Mouse (Mus musculus): ENCODE data around the gene Phf21a. TPM values are rescaled to one million over a fixed set of nuclear protein-coding genes. Genes with fewer than 3 reads are reported as not detected.

The Phf21a gene
- polyA plus RNA-seq, 1 experiment from 2014 or later: 30.6 TPM

DNA sequence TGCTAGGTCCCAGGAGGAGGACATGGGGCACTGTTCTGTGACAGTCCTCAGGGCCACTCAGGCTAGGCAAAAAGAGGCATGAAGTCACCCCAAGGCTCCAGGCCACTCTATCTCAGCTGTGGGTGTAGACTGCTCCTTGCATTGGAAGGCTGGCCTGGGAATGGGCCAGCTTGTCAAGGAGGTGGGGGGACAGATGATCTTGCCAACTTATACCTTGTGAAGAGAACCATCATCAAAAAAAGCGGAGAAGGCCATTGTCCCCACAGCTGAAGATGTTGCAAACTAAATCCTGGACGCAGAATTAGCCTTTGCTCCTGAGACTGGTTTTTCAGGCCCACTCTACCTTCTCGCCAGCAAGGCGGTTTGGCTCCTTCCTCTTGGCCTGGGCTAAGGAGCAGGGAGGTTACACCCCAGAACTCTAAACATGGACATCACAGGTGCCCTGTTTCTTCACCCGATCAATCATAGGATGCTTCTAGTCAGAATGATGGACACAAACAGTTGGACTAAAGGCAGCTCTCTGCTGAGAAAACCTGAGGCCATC, 310.9 kb downstream of the Phf21a start:
- H3K27ac ChIP-seq (ENCODE audit: low read depth, low read length): no peak overlapping the region
- no peak overlapping the region for H3K4me2 ChIP-seq (ENCODE audit: low read length)
- WGBS: 93% methylated on average over 5 of the region's 5 CpGs
- no peaks in the 10 kb centered on the region for H3K27me3 ChIP-seq (replicated peaks; ENCODE audit: control insufficient read depth, insufficient read depth, low read length)
- ATAC-seq: no peak
- H3K4me3 ChIP-seq (ENCODE audit: low read length): no peak overlapping the region
- peaks cover 17% of the 10 kb centered on the region for H3K36me3 ChIP-seq (ENCODE audit: control insufficient read depth, insufficient read depth, low read length)
- no peak overlapping the region for H3K9ac ChIP-seq (ENCODE audit: low read depth, low read length)
- peaks cover 20% of the 10 kb centered on the region for H3K4me1 ChIP-seq (ENCODE audit: control insufficient read depth, insufficient read depth, low read depth, low read length)
- H3K9me3 ChIP-seq (ENCODE audit: control insufficient read depth, low read length): no peaks in the 10 kb centered on the region

DNA sequence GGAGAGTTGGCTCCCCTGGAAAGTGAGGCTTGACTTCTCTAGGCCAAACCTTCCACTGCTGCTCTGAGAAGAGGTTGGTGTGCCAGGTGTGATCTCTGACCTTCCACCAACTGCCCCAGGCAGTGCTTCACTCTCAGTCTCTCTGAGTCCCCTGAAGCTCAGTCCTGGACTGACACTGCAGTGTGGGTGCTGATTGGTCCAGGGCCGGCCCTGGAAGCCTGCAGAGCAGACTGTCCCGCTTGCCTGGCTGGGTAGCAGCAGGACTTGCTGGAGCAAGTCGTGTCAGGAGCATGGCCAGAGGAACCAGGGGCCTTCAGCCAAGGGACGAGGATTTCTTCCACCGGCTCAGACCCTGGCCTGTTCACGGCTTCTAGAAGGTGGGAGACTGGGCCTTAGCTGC, 311.8 kb downstream of the Phf21a start:
- Histone ChIP-seq H3K9me3 (ENCODE audit: control insufficient read depth, low read length) (no peaks in the 10 kb centered on the region), H3K9ac (ENCODE audit: low read depth, low read length) (no peak overlapping the region), H3K36me3 (ENCODE audit: control insufficient read depth, insufficient read depth, low read length) (peaks cover 25% of the 10 kb centered on the region), H3K4me1 (ENCODE audit: control insufficient read depth, insufficient read depth, low read depth, low read length) (peaks cover 11% of the 10 kb centered on the region; the same call in 1 of the 2 replicates), H3K4me3 (ENCODE audit: low read length) (no peak overlapping the region), H3K4me2 (ENCODE audit: low read length) (no peak overlapping the region), H3K27ac (ENCODE audit: low read depth, low read length) (no peak overlapping the region), H3K27me3 (replicated peaks; ENCODE audit: control insufficient read depth, insufficient read depth, low read length) (no peaks in the 10 kb centered on the region)
- ATAC-seq: no peak
- 85% methylated on average over 6 of the region's 6 CpGs for WGBS

DNA sequence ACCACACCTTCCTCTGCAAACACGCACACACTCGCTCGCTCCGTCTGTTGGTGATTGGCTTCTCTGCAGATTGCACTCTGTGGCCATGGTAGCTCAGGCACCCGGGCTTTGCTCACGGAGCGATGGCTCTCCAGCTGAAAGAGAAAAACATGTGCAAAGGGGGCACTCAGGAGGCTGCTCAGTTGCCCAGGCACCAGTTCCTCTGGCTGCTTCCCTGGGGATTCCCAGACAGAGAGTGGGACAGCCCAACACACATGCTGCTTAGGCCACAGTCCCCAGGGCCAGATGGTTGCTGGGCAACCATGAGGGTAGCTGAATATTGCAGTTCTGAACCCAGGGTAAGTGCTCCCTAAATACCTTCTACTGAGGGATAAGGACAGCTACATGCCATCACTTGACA, 312.8 kb downstream of the Phf21a start:
- 45% methylated on average over 7 of the region's 7 CpGs for WGBS
- H3K4me1 ChIP-seq (ENCODE audit: control insufficient read depth, insufficient read depth, low read depth, low read length): peaks cover 8% of the 10 kb centered on the region; the same call in 1 of the 2 replicates
- H3K27ac ChIP-seq (ENCODE audit: low read depth, low read length): no peak overlapping the region

DNA sequence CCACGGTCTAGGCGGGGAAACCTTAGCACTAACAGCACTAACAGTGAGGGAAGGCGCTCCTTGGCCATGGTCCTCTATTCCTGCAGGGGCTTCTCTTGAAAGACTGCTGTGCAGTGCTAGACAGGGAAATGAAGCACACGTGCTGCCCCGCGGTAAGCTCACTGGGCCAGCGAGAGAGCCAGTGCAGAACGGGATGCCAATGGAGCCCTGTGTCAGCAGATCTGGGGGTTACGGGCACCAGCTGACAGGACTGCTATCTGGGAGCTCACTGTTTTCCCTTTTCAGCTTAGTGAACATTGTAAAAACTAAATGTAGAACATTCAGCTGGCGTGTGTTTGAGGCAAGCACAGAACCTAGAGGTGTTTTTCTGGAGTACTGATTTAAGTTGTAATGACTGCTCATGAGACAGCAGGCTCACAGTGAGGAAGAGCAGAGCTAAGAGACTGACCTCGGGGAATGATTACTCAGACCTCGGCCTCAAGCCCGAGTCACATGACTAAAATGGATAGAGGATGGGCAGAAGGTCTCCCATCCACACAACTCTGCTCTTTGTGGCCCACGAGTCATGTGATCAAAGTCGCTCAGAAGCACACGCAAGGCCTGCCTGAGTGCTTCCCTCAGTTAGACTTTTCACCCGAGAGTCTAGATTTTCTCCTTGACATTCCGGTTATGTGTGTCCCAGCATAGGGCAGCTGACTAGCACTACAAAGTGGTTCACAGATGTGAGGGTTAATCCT, 315.6 kb downstream of the Phf21a start:
- no peaks in the 10 kb centered on the region for H3K27me3 ChIP-seq (replicated peaks; ENCODE audit: control insufficient read depth, insufficient read depth, low read length)
- 94% methylated on average over 18 of the region's 18 CpGs for WGBS
- peaks cover 2% of the 10 kb centered on the region; the same call in 1 of the 2 replicates for H3K4me1 ChIP-seq (ENCODE audit: control insufficient read depth, insufficient read depth, low read depth, low read length)
- H3K4me2 ChIP-seq (ENCODE audit: low read length): no peak overlapping the region
- no peak overlapping the region for H3K9ac ChIP-seq (ENCODE audit: low read depth, low read length)
- peaks cover 56% of the 10 kb centered on the region for H3K36me3 ChIP-seq (ENCODE audit: control insufficient read depth, insufficient read depth, low read length)
- H3K27ac ChIP-seq (ENCODE audit: low read depth, low read length): no peak overlapping the region
- H3K9me3 ChIP-seq (ENCODE audit: control insufficient read depth, low read length): no peaks in the 10 kb centered on the region
- no peak overlapping the region for H3K4me3 ChIP-seq (ENCODE audit: low read length)
- ATAC-seq: no peak

More for the DNA sequence above, 312.8 kb downstream of the Phf21a start:
- Histone ChIP-seq H3K4me3 (ENCODE audit: low read length) (no peak overlapping the region), H3K9me3 (ENCODE audit: control insufficient read depth, low read length) (no peaks in the 10 kb centered on the region), H3K4me2 (ENCODE audit: low read length) (no peak overlapping the region), H3K27me3 (replicated peaks; ENCODE audit: control insufficient read depth, insufficient read depth, low read length) (no peaks in the 10 kb centered on the region), H3K9ac (ENCODE audit: low read depth, low read length) (no peak overlapping the region), H3K36me3 (ENCODE audit: control insufficient read depth, insufficient read depth, low read length) (peaks cover 30% of the 10 kb centered on the region)
- ATAC-seq: no peak

DNA sequence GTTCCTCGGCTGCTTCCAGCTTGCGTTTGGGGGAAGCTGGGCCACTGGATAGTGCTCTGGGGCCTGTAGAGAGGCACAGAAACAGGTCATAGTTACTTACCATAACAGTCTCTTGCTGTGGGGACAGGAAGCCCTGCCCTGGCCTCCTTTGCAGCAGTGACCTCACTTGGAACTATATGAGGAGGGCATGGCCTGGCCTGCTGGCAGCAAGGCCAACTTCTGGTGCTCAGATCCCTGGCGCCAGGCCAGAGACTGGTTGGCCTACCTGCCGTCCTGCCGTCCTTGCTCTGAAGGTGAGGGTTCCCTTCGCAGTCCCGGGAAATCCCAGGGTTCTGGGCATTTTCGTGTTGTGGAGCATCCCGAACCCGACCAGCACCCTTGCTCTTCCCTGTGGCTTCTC, 318.8 kb downstream of the Phf21a start:
- WGBS: 93% methylated on average over 10 of the region's 10 CpGs
- H3K9me3 ChIP-seq (ENCODE audit: control insufficient read depth, low read length): no peaks in the 10 kb centered on the region
- ATAC-seq: no peak

More for the DNA sequence above, 318.8 kb downstream of the Phf21a start:
- Histone ChIP-seq H3K27me3 (replicated peaks; ENCODE audit: control insufficient read depth, insufficient read depth, low read length) (no peaks in the 10 kb centered on the region), H3K4me1 (ENCODE audit: control insufficient read depth, insufficient read depth, low read depth, low read length) (no peaks in the 10 kb centered on the region), H3K27ac (ENCODE audit: low read depth, low read length) (no peak overlapping the region), H3K4me3 (ENCODE audit: low read length) (no peak overlapping the region), H3K9ac (ENCODE audit: low read depth, low read length) (no peak overlapping the region), H3K4me2 (ENCODE audit: low read length) (no peak overlapping the region), H3K36me3 (ENCODE audit: control insufficient read depth, insufficient read depth, low read length) (peaks cover 60% of the 10 kb centered on the region)

MicroRNAs encoded within 50 kb of the gene (microRNA counts, 519-probe panel; counts per million panel counts)
- 2,914 counts per million, percentile 79 among the panel's probes with 10 or more counts for microRNA mmu-miR-1955

Small RNAs within 50 kb of the gene (microRNA-seq; reads per million reads assigned to microRNA genes)
- gene Mir1955 (14.2 reads per million, percentile 29 among the genes with 10 or more reads in this experiment), gene Mir7000 (1.0 reads per million)

Other genes with a start within 250 kb of the Phf21a start
- 1.5 TPM in 2 replicates for gene Chrm4, start 165.9 kb upstream of the Phf21a start, polyA plus RNA-seq (2015; fragmentation: Nextera tagmentation; extraction: Ambion mirVana)
- 160 and 182 TPM in 2 replicates for gene Mdk, start 160.8 kb upstream of the Phf21a start, polyA plus RNA-seq (2015; fragmentation: Nextera tagmentation; extraction: Ambion mirVana)
- gene Gm9821, start 147.4 kb upstream of the Phf21a start, polyA plus RNA-seq (2015; fragmentation: Nextera tagmentation; extraction: Ambion mirVana): 0.16 and 0.29 TPM in 2 replicates
- 32.3 and 37.5 TPM in 2 replicates for gene Dgkz, start 117.3 kb upstream of the Phf21a start, polyA plus RNA-seq (2015; fragmentation: Nextera tagmentation; extraction: Ambion mirVana)
- gene Creb3l1, start 68.6 kb upstream of the Phf21a start, polyA plus RNA-seq (2015; fragmentation: Nextera tagmentation; extraction: Ambion mirVana): 2.7 and 4.0 TPM in 2 replicates